Mouse (Mus musculus): Measurements from ENCODE around the gene Mecom.

Gene Mecom

GRCm38 (mm10) chr3:30353878-30354727, 193.7 kb downstream of the Mecom start:
- in situ Hi-C loops (cut with MboI): no loop called here

- in situ Hi-C loops (cut with MboI): no loop called here
Measured at GRCm38 (mm10) chr3:30349279-30349678, 198.5 kb downstream of the Mecom start.

GRCm38 (mm10) chr3:30344151-30344550, 203.7 kb downstream of the Mecom start:
- in situ Hi-C loops (cut with MboI): no loop called here

- in situ Hi-C loops (cut with MboI): no loop called here
Measured at GRCm38 (mm10) chr3:30332337-30332736, 215.5 kb downstream of the Mecom start.

GRCm38 (mm10) chr3:30330476-30330875, 217.3 kb downstream of the Mecom start:
- in situ Hi-C loops (cut with MboI): no loop called here

- in situ Hi-C loops (cut with MboI): no loop called here
Measured at GRCm38 (mm10) chr3:30330021-30330420, 217.8 kb downstream of the Mecom start.

- in situ Hi-C loops (cut with MboI): no loop called here
Measured at GRCm38 (mm10) chr3:30314955-30315354, 232.9 kb downstream of the Mecom start.

GRCm38 (mm10) chr3:30308081-30308480, 239.7 kb downstream of the Mecom start:
- in situ Hi-C loops (cut with MboI): no loop called here

- in situ Hi-C loops (cut with MboI): no loop called here
Measured at GRCm38 (mm10) chr3:30307601-30308000, 240.2 kb downstream of the Mecom start.

GRCm38 (mm10) chr3:30306080-30306479, 241.7 kb downstream of the Mecom start:
- in situ Hi-C loops (cut with MboI): no loop called here

GRCm38 (mm10) chr3:30299460-30299859, 248.3 kb downstream of the Mecom start:
- in situ Hi-C loops (cut with MboI): no loop called here

- in situ Hi-C loops (cut with MboI): no loop called here
Measured at GRCm38 (mm10) chr3:30294433-30294832, 253.4 kb downstream of the Mecom start.

- in situ Hi-C loops (cut with MboI): no loop called here
Measured at GRCm38 (mm10) chr3:30286529-30286928, 261.3 kb downstream of the Mecom start.

- in situ Hi-C loops (cut with MboI): no loop called here
Measured at GRCm38 (mm10) chr3:30284094-30284493, 263.7 kb downstream of the Mecom start.

- in situ Hi-C loops (cut with MboI): no loop called here
Measured at GRCm38 (mm10) chr3:30283562-30283961, 264.2 kb downstream of the Mecom start.

- in situ Hi-C loops (cut with MboI): no loop called here
Measured at GRCm38 (mm10) chr3:30277569-30277968, 270.2 kb downstream of the Mecom start.

GRCm38 (mm10) chr3:30276099-30276498, 271.7 kb downstream of the Mecom start:
- in situ Hi-C loops (cut with MboI): no loop called here

- in situ Hi-C loops (cut with MboI): no loop called here
Measured at GRCm38 (mm10) chr3:30269253-30269652, 278.6 kb downstream of the Mecom start.

GRCm38 (mm10) chr3:30260945-30261344, 286.9 kb downstream of the Mecom start:
- in situ Hi-C loops (cut with MboI): no loop called here

- in situ Hi-C loops (cut with MboI): no loop called here
Measured at GRCm38 (mm10) chr3:30258421-30258820, 289.4 kb downstream of the Mecom start.

- in situ Hi-C loops (cut with MboI): no loop called here
Measured at GRCm38 (mm10) chr3:30257776-30258175, 290.0 kb downstream of the Mecom start.

GRCm38 (mm10) chr3:30256896-30257295, 290.9 kb downstream of the Mecom start:
- in situ Hi-C loops (cut with MboI): no loop called here

GRCm38 (mm10) chr3:30255828-30256227, 292.0 kb downstream of the Mecom start:
- in situ Hi-C loops (cut with MboI): no loop called here

GRCm38 (mm10) chr3:30254451-30254850, 293.4 kb downstream of the Mecom start:
- in situ Hi-C loops (cut with MboI): no loop called here
